Mouse (Mus musculus) urinary bladder, postnatal 4 days (tissue): ENCODE measurements at regions not wholly inside any gene's neighbourhood (a gene's known extent, or its start where the extent isn't known, plus 50 kb on each side); places are given as distances from the start of the nearest gene placed in this dataset.
"Not testable (repeated sequence)": the region's sequence is repeated elsewhere in the genome, so short reads cannot be mapped to it uniquely, and the experiment has no call there.

Experiments
- DNase-seq, 2 experiments: peaks; one replicate each; pipeline ENCODE4 v3.0.0; 2021 to 2022; ENCODE audit warnings: low spot score in 2 of 2

GRCm38 (mm10) chr10:117499864-117500453 lies 120.1 kb upstream of the Cpsf6 start:
- no peak for DNase-seq

- no peak for DNase-seq
Measured at GRCm38 (mm10) chr10:117499177-117499863, 119.5 kb upstream of the Cpsf6 start.

- no peak for DNase-seq
Measured at GRCm38 (mm10) chr10:117498497-117498896, 118.7 kb upstream of the Cpsf6 start.

- DNase-seq = no peak
Measured at GRCm38 (mm10) chr10:117497565-117498256, 117.9 kb upstream of the Cpsf6 start.

GRCm38 (mm10) chr10:117497082-117497481 lies 117.3 kb upstream of the Cpsf6 start:
- DNase-seq = not testable (repeated sequence)

- DNase-seq = no peak
Measured at GRCm38 (mm10) chr10:117496064-117497011, 116.5 kb upstream of the Cpsf6 start.

- no peak for DNase-seq
Measured at GRCm38 (mm10) chr10:117494171-117494701, 114.4 kb upstream of the Cpsf6 start.

- DNase-seq = no peak
Measured at GRCm38 (mm10) chr10:117493824-117494121, 114.0 kb upstream of the Cpsf6 start.

- no peak for DNase-seq
Measured at GRCm38 (mm10) chr10:117493091-117493823, 113.4 kb upstream of the Cpsf6 start.

GRCm38 (mm10) chr10:117492391-117492990 lies 112.7 kb upstream of the Cpsf6 start:
- DNase-seq = no peak

GRCm38 (mm10) chr10:117491711-117492110 lies 111.9 kb upstream of the Cpsf6 start:
- DNase-seq = no peak

GRCm38 (mm10) chr10:117490851-117491595 lies 111.2 kb upstream of the Cpsf6 start:
- no peak for DNase-seq

- DNase-seq = no peak
Measured at GRCm38 (mm10) chr10:117483091-117483600, 103.3 kb upstream of the Cpsf6 start.

GRCm38 (mm10) chr10:117482361-117482760 lies 102.5 kb upstream of the Cpsf6 start:
- DNase-seq = no peak

GRCm38 (mm10) chr10:117481341-117481990 lies 101.7 kb upstream of the Cpsf6 start:
- no peak for DNase-seq

GRCm38 (mm10) chr10:117480456-117480850 lies 100.6 kb upstream of the Cpsf6 start:
- DNase-seq = no peak

GRCm38 (mm10) chr10:117479721-117480455 lies 100.1 kb upstream of the Cpsf6 start:
- no peak for DNase-seq

GRCm38 (mm10) chr10:117478931-117479280 lies 99.1 kb upstream of the Cpsf6 start:
- no peak for DNase-seq
